Mouse (Mus musculus): Measurements from ENCODE around the gene Ptf1a. TPM values are rescaled to one million over a fixed set of nuclear protein-coding genes. Genes with fewer than 3 reads are reported as not detected.

Ptf1a gene
- total RNA-seq (2017) = not detected in 2 replicates

DNA sequence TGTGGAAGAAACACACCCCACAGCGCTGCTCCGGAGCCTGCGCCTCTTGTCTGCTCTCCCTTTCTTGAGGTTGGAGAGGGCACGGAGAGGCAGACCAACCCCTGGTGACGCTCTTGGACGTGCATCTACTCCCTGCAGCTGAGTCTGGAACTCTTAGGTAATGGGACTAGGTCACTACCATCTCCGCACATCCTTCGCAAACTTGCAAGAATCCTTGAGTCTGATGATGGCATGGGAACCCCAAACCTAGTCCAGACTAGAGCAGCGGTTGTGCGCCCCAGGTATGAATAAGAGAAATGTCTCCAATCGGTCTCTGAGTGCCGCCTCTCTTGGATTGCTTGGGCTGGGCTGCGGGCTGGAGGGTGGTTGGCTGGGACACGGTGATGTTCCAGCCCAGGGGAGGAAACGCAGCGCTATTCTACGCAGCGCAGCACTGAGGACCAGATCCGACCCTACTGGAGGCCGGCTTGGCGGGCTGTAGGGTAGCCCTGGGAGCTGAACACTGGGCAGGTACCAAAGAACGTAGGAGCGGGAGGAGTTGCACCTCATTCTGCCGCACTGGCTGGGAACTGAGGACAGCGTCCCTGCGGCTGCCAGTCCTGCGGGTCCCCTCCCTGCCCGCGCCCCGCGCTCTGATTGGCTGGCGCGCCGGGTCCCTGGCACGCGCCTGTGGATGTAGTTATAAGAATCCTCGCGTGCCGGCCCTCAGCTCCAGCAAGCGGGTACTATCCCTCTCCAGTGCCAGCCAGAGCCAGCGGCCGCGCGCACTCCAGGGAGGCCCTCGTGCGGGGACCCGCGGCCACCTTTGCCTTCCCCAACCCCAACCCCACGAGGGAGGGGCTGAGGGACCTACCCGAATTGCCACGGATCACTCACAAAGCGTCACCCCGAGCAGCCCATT is at the start of gene Ptf1a:
Gene Ptf1a (plus strand): TSS at position 733 of the 901 bp plus-strand sequence.
- peak in 1 of 2 experiments; percentile 19; a peak in 1 of 4 replicates for ATAC-seq (replicated peaks in 1 of 2; ENCODE audit: insufficient read depth in 1 of 2, low FRiP score in 2 of 2, low TSS enrichment in 1 of 2, low read depth in 1 of 2, poor library complexity in 2 of 2, severe bottlenecking in 2 of 2)

DNA sequence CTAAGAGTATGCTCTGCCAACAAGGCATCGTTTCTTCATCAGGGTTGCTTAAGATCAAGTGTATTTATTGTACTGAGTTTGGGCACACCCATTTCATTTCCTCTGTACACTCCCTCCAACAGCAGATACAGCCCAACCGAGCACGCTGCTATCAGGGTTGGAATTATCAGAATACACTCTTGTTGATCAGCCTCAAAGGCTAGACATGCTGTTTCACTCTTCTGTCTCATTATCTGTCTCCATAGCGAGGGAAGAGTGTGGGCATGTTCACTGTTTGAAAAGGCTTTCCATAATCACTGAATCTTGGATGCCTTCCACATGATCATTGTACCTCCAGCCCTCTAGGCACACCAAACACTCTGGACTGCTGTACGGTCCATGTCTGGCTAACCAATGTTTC is 40.1 kb upstream of the Ptf1a start:
- ATAC-seq (replicated peaks in 1 of 2; ENCODE audit: insufficient read depth in 1 of 2, low FRiP score in 2 of 2, low TSS enrichment in 1 of 2, low read depth in 1 of 2, poor library complexity in 2 of 2, severe bottlenecking in 2 of 2) = no peak

DNA sequence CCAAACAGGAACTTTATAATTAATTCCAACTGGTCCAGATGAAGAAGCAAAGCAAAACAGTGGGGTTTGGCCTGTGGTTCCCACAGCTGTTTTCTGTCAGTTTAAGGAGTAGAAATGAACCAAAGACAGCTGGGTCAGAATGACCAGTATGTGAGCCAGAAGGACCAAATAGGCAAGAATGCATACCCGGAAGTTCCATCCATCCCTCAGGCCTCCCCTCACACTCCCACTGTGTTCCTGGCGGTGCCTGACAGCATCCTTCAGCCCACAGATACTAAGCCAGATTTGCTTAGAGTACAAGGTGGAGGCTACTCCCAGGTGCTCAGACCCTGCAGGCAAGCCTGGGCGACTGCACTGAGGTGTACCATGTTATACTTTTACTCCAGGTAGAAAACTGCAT is 38.9 kb upstream of the Ptf1a start:
- no peak for ATAC-seq (replicated peaks in 1 of 2; ENCODE audit: insufficient read depth in 1 of 2, low FRiP score in 2 of 2, low TSS enrichment in 1 of 2, low read depth in 1 of 2, poor library complexity in 2 of 2, severe bottlenecking in 2 of 2)

DNA sequence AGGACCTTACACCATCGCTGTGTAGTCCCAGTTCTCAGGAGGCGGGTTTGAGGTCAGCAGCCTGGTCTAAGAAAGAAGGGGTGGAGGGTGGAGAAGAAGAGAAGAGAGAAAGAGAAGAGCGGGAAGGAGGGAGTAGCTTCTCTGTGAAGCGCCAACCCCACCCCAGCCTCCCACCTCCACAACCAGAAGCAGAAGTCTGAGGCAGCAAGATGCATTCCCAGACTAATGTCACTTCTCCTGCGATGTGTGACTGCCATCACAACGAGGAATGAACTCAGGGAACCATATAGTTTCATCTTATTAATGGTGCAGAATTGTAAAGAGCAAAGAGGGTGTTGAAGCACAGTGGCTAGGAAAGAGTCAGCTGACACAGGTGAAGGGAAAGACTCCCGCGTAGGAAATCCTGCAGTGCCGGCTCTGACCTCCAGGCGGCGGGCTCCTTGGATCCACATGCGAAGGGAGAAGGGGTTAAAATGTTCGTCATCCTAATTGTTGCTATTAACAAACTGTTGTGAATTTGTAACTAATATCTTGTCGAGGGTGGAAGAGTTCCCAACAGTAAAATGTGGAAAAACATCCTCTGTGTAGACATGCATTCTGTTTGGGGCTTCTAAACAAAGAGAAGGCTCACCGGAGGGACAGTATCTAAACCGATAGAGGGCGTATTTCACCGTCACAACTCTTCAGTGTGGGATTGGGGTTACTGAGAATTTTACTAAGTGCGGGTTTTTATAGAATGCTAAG is 31.1 kb upstream of the Ptf1a start:
- peak; percentile 55 to 63 for ATAC-seq (replicated peaks in 1 of 2; ENCODE audit: insufficient read depth in 1 of 2, low FRiP score in 2 of 2, low TSS enrichment in 1 of 2, low read depth in 1 of 2, poor library complexity in 2 of 2, severe bottlenecking in 2 of 2)

DNA sequence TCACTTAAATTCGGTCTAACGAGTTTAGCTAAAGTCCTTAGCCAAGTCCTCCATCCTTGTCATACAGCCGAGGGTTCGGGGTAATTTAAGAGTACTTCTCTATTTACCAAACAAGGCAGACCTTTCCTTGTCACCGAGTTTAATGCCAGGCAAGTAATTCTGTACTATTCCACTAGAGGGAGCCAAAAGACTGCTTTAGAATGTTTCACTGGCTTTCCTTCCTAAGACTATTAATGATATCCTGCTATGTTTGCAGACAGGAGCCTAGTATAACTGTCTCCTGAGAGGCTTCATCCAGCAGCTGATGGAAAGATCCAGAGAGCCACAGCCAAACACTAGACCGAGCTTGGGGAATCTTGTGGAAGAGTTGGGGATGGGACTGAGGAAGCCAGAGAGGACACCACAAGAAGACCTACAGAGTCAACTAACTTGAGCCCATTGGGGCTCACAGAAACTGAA is 30.4 kb upstream of the Ptf1a start:
- ATAC-seq (replicated peaks in 1 of 2; ENCODE audit: insufficient read depth in 1 of 2, low FRiP score in 2 of 2, low TSS enrichment in 1 of 2, low read depth in 1 of 2, poor library complexity in 2 of 2, severe bottlenecking in 2 of 2) = peak; percentile 83 to 89

DNA sequence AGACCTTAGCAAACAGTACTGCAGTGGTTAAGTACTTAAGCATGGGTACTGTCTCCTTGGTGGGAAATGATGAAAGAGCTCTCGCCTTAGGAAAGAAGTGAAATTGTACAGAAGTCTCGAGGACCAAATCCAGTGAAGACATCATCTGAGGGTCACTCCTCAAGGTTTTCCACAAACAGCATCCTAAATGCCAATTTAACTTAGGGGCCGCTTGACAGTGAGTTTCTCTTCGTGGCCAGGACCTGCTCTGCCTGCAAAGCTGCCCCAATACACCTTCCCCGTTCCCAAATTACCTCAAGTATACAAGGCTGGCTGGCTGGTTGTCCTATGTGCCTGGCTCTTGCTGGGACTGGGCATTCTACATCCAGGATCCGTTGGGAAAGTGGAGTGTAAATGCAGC is 29.4 kb upstream of the Ptf1a start:
- ATAC-seq (replicated peaks in 1 of 2; ENCODE audit: insufficient read depth in 1 of 2, low FRiP score in 2 of 2, low TSS enrichment in 1 of 2, low read depth in 1 of 2, poor library complexity in 2 of 2, severe bottlenecking in 2 of 2) = no peak

DNA sequence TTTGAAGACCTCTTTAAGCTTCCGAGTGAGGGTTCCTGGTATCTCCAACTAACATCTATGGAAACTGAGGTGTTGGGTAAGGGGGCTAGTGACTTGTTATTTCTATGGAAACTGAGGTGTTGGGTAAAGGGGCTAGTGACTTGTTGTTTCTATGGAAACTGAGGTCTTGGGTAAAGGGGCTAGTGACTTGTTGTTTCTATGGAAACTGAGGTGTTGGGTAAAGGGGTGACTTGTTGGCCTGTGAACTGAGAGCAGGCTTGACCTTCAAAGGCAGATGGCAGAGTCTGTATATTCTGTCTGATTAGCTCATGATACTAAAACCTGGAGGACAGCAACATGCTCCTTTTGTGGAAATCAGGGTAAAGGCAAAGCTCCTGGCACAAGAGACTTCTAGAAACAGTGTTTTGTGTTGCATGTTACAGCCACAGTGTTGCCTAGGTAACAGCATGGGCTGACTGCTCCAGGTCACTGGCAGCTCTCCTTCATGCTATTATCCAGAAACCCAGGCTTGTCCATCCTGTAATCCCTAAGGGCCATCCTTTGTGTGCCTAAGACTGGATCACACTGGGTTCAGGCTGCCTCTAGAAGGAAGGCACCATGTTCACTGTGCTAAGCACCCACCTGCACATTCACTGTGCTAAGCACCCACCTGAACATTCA is 25.6 kb upstream of the Ptf1a start:
- no peak for ATAC-seq (replicated peaks in 1 of 2; ENCODE audit: insufficient read depth in 1 of 2, low FRiP score in 2 of 2, low TSS enrichment in 1 of 2, low read depth in 1 of 2, poor library complexity in 2 of 2, severe bottlenecking in 2 of 2)

DNA sequence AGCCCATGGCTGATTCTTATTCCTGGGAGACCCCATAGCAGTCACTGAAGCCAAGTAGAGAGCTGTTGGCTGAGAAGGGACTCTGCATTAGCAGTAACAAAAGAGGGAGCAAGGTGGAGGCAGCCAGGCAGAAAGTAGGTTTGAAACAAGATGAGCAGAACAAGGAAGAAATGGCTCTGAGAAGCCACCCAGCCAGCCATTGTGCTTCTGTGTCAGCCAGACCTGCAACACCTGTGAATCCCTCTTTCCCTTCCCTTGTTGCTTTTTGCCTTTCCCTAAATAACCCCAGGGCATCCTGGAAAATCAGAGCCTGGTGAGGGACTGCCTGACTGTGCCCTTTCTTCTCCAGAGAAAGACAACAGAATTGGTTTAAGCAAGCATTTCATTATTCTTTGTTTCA is 23.2 kb upstream of the Ptf1a start:
- no peak for ATAC-seq (replicated peaks in 1 of 2; ENCODE audit: insufficient read depth in 1 of 2, low FRiP score in 2 of 2, low TSS enrichment in 1 of 2, low read depth in 1 of 2, poor library complexity in 2 of 2, severe bottlenecking in 2 of 2)

DNA sequence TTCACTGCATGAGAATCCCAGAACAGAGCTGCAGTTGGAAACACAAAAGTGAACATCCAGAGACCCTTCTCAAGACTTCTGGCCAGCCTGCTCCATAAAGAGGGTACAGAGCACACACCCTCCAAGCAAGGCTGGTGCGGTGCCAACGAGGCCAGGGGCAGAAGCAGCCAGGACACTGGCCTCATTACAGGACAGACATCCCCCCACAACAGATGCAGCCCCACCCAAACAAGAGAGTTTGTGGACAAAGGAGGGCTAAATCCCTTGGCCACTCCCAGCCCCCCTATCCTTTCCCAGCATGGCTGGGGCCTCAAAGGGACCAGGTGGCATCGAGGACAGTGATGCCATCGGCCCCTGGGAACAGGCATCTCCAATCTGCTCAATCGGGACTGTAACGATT is 22.4 kb upstream of the Ptf1a start:
- ATAC-seq (replicated peaks in 1 of 2; ENCODE audit: insufficient read depth in 1 of 2, low FRiP score in 2 of 2, low TSS enrichment in 1 of 2, low read depth in 1 of 2, poor library complexity in 2 of 2, severe bottlenecking in 2 of 2) = no peak

DNA sequence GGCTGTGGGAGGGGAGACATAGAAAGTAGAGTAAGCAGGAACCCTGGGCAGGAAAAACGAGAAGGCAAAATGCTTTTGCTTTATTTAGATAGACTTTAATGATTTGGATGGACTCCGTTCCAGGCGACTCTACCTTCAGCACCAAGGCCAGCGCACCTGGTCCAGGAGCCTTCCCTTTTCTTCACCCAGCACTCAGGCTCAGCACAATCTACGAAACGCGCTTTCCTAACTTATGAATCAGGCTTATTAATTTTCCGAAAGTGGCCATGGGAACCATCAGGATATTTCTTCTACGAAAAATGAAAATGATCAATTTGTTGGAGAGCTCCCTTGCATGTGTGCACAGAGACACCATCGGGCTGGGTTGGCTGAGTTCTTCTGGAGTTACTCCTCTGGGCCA is 16.4 kb upstream of the Ptf1a start:
- ATAC-seq (replicated peaks in 1 of 2; ENCODE audit: insufficient read depth in 1 of 2, low FRiP score in 2 of 2, low TSS enrichment in 1 of 2, low read depth in 1 of 2, poor library complexity in 2 of 2, severe bottlenecking in 2 of 2) = peak; percentile 83 to 93

DNA sequence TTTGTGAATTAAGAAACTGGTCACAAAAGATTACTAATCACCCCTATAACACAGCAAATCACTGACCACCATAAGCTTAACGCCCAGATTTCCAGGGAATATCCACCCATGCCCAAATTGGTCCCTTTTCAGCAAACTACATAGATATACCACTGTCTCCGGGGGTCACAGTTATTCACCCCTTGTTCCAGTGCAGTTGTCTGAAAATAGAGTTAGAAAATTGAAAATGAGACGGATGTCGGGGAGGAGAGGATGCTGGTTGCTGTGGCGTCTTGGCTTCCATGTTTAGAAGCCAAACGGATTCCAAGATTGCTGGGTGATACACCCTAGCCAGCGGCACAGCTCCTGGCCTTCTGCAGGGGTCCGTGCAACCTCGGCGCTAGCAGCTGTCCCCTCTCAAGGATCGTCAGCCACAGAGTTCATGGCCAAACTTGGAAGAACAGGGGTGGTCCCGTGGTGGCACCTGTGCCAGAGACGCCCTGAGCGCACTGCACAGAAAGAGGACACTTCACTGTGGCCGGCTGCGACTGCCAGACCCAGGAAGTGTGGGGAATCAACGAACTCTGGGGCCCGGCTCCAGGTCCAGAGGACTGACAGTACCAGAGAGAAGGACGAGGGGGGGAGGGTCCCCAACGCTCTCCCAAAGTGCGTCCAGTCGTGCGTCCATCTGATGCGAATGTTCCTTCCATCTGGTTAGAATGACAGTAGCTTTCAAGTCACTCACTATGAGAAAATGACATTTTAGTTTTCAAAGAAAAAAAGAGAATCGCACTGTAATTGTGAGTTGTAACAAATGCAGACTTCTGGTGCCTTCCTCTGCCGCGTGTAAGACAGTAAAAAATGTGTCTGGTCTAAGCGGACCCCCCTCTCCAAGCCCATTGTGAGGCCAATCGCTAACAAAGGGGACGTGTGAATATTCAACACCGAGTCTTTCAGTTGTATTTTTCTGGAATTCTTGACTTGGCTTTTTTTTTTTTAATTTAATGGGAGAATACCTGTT is 15.5 kb upstream of the Ptf1a start:
- ATAC-seq (replicated peaks in 1 of 2; ENCODE audit: insufficient read depth in 1 of 2, low FRiP score in 2 of 2, low TSS enrichment in 1 of 2, low read depth in 1 of 2, poor library complexity in 2 of 2, severe bottlenecking in 2 of 2) = no peak

DNA sequence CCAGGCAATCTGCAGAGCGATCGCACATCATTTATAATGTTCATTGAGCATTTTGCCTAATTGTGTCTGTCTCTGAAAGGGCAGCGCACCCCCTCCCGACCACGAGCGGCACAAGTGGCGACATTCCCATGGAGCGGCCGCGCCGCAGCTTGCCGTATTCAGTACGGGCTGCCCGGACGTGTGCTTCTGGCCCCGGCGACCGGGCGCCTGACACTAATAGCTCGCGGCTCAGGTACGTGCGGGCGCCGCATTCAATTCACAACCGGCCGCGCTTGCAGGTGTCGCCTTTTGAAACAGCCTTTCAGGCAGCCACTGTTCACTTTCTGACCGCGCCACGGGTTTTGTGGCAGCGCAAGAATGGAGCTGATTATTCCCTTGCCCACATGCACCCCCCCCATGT is 14.7 kb upstream of the Ptf1a start:
- ATAC-seq (replicated peaks in 1 of 2; ENCODE audit: insufficient read depth in 1 of 2, low FRiP score in 2 of 2, low TSS enrichment in 1 of 2, low read depth in 1 of 2, poor library complexity in 2 of 2, severe bottlenecking in 2 of 2) = no peak

DNA sequence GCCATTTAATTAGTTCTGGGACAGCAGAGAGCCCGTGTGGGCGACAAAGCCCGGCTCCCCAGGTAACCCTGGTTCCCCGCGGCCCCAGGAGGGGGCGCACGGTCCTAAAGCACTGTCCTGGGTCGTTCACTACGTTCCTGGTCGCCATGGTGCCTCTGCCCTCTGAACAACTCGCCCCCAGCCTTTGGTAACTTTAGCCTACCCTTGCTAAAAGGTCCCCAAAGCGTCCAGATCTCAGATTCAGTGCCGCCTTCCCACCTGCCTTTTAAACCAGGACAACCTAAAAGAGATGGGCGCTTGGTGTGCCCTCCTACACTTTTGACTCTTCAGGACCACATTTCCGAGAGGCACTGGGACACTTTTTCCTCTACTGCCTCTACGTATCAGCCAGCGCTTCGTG is 14.3 kb upstream of the Ptf1a start:
- ATAC-seq (replicated peaks in 1 of 2; ENCODE audit: insufficient read depth in 1 of 2, low FRiP score in 2 of 2, low TSS enrichment in 1 of 2, low read depth in 1 of 2, poor library complexity in 2 of 2, severe bottlenecking in 2 of 2) = no peak

DNA sequence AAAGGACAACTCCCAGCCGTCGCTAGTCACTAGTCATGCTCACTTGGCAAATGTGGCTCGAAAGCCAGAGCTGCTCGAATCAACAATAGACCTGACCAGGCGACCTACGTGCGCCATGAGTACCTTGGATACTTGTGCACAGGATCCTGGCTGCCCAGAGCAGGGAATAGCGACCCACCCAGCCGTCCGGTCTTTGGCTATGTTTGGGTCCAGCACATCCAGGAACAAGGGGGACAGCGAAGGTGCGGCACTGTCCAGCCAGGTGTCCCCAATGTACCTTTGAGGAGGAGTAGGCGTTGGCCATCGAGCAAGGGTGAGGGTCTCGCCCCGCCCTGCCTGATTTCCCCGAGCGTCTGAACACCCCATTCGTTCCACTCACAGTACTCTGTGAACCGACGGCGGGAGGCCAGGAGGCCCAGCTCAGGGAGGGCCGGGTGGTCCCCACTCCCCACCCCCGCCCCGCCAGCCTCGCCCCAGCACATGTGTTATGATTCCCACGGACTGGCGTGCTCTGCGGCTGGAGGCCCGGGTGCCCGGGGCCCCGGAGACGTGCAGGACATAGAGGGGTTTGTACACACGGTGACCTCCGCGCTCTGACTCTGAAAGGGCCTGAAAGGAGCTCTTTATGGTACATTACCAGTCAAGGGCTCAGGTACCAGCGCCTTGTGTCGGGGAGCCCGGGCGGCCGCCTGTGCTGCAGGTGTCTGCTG is 13.7 kb upstream of the Ptf1a start:
- ATAC-seq (replicated peaks in 1 of 2; ENCODE audit: insufficient read depth in 1 of 2, low FRiP score in 2 of 2, low TSS enrichment in 1 of 2, low read depth in 1 of 2, poor library complexity in 2 of 2, severe bottlenecking in 2 of 2) = no peak

DNA sequence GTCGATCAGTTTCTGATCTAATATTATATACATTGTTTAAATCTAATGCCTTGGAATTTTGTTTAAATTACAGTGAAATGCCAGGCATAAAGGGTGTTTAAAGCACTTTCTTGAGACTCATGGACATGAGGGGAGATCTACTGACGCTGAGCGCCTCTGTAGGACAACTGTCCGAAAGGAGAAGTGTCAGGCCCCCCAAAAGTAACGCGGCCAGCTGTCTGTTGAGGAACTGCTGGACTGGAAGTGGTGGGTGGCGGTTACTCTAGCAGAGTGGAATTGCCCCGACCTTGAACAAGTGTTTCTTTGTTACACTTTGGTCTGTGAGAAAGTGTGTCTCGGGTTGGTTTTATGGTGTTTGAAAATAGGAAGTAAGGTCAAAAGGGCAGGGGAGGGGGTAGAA is 1.1 kb upstream of the Ptf1a start:
- no peak for ATAC-seq (replicated peaks in 1 of 2; ENCODE audit: insufficient read depth in 1 of 2, low FRiP score in 2 of 2, low TSS enrichment in 1 of 2, low read depth in 1 of 2, poor library complexity in 2 of 2, severe bottlenecking in 2 of 2)

DNA sequence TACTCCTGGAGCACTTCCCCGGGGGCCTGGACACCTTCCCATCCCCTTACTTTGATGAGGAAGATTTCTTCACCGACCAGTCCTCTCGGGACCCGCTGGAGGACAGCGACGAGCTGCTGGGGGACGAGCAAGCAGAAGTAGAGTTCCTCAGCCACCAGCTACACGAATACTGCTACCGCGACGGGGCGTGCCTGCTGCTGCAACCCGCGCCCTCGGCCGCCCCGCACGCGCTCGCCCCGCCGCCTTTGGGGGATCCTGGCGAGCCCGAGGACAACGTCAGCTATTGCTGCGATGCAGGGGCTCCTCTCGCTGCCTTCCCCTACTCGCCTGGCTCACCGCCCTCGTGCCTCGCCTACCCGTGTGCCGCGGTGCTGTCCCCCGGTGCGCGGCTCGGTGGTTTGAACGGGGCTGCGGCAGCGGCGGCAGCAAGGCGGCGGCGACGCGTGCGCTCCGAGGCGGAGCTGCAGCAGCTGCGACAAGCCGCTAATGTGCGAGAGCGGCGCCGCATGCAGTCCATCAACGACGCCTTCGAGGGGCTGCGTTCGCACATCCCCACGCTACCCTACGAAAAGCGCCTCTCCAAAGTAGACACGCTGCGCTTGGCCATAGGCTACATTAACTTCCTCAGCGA is 523 bp downstream of the Ptf1a start:
- no peak for ATAC-seq (replicated peaks in 1 of 2; ENCODE audit: insufficient read depth in 1 of 2, low FRiP score in 2 of 2, low TSS enrichment in 1 of 2, low read depth in 1 of 2, poor library complexity in 2 of 2, severe bottlenecking in 2 of 2)

Measured in hematopoietic stem cell, adult 5-6 weeks (primary cell).